Mouse (Mus musculus) thymus, adult 2 months (tissue): Measurements from ENCODE around the gene Ctsj.

Source experiments
- CTCF ChIP-seq: fragments of 200-500 bp; IDR thresholded peaks from 2 replicates; pipeline ENCODE4 v1.5.1; 2012; ENCODE audit warnings: mild to moderate bottlenecking, control low read depth, low read length, moderate library complexity, borderline replicate concordance; ENCODE audit not compliant: control insufficient read depth, poor library complexity, insufficient read depth; ENCODE audit errors: extremely low read depth
- POLR2A ChIP-seq: fragments of 200-500 bp; IDR thresholded peaks from 2 replicates; pipeline ENCODE4 v1.6.1; 2012; ENCODE audit warnings: mild to moderate bottlenecking, low read length, control low read depth, moderate library complexity; ENCODE audit not compliant: control insufficient read depth, poor library complexity, insufficient read depth; ENCODE audit errors: extremely low read depth

GRCm38 (mm10) chr13:61021844-61022243, 16.1 kb upstream of the Ctsj start:
- no peak for TF ChIP-seq CTCF
- TF ChIP-seq POLR2A, result no peak
